Mouse (Mus musculus) right cerebral cortex, postnatal 25 days (tissue): Measurements from ENCODE around the gene Cyp17a1.

Experiments
- DNase-seq: peaks from one replicate; pipeline ENCODE4 v3.0.0; 2022

The Cyp17a1 gene

GRCm38 (mm10) chr19:46672766-46673418 is at the start of gene Cyp17a1:
Cyp17a1 (minus strand) TSS chr19:46673172.
- DNase-seq = no peak

- DNase-seq = no peak
Measured at GRCm38 (mm10) chr19:46718150-46718549, 45.2 kb upstream of the Cyp17a1 start.

GRCm38 (mm10) chr19:46715016-46715415 is 42.0 kb upstream of the Cyp17a1 start:
- no peak for DNase-seq

- DNase-seq = no peak
Measured at GRCm38 (mm10) chr19:46714234-46714633, 41.3 kb upstream of the Cyp17a1 start.

- DNase-seq = no peak
Measured at GRCm38 (mm10) chr19:46710614-46711013, 37.6 kb upstream of the Cyp17a1 start.

- no peak for DNase-seq
Measured at GRCm38 (mm10) chr19:46707296-46708151, 34.6 kb upstream of the Cyp17a1 start, which contains the start of gene As3mt. As3mt (plus strand) TSS chr19:46707458.

- no peak for DNase-seq
Measured at GRCm38 (mm10) chr19:46706540-46707295, 33.7 kb upstream of the Cyp17a1 start.

GRCm38 (mm10) chr19:46705779-46706495 is 33.0 kb upstream of the Cyp17a1 start:
- DNase-seq = no peak

GRCm38 (mm10) chr19:46701156-46701555 is 28.2 kb upstream of the Cyp17a1 start:
- DNase-seq = no peak

- peak; percentile 32 for DNase-seq
Measured at GRCm38 (mm10) chr19:46699011-46699481, 26.1 kb upstream of the Cyp17a1 start.

- DNase-seq = no peak
Measured at GRCm38 (mm10) chr19:46697840-46698517, 25.0 kb upstream of the Cyp17a1 start.

- no peak for DNase-seq
Measured at GRCm38 (mm10) chr19:46696943-46697342, 24.0 kb upstream of the Cyp17a1 start.

- no peak for DNase-seq
Measured at GRCm38 (mm10) chr19:46696482-46696881, 23.5 kb upstream of the Cyp17a1 start.

- no peak for DNase-seq
Measured at GRCm38 (mm10) chr19:46693146-46693545, 20.2 kb upstream of the Cyp17a1 start.

GRCm38 (mm10) chr19:46691078-46691477 is 18.1 kb upstream of the Cyp17a1 start:
- DNase-seq = no peak

- no peak for DNase-seq
Measured at GRCm38 (mm10) chr19:46690387-46690786, 17.4 kb upstream of the Cyp17a1 start.

- DNase-seq = peak; percentile 93
Measured at GRCm38 (mm10) chr19:46689460-46690372, 16.7 kb upstream of the Cyp17a1 start, which contains the start of gene Borcs7. Borcs7 (plus strand) TSS chr19:46689906.

GRCm38 (mm10) chr19:46679720-46680383 is 6.9 kb upstream of the Cyp17a1 start:
- no peak for DNase-seq

- DNase-seq = no peak
Measured at GRCm38 (mm10) chr19:46675641-46676040, 2.7 kb upstream of the Cyp17a1 start.

GRCm38 (mm10) chr19:46670691-46671090 is 2.3 kb downstream of the Cyp17a1 start:
- DNase-seq = peak; percentile 45
